ENCODE assay signal across 11 mouse cellular contexts in the genomic region with DNA sequence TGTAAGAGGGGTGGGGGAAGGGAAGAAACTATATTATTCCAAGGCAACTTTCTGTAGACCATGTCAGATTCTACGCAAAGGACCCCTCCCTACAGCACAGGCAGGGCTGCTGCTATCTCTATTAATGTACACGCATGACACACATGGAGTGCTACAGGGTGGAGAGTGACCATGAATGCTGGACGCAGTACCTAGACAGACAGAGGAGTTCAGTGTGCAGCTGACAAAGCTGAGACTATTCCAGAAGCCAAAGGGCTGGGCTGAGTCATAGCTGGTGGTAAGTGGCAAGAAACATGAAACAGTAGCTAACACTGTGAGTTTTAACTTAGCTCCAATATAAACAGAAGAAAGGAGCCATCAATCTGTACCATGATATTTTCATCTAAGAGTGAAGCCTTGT.
"Had no signal": no experiment of that assay in that cellular context is flagged by ENCODE, and none has a peak within 500 bp of the region (broad histone marks: within the 10 kb centered on the region; RNA-seq: fewer than 3 reads in every experiment).

No protein-coding gene starts in this region.

- DNase-seq: lung, adult 18-20 months; lung, postnatal 10 days; lung, postnatal 4 days; midbrain, embryonic 14.5 days; right cerebral cortex, postnatal 25 days; right cerebral cortex, postnatal 4 days; spleen, adult 18-20 months; thymus, adult 18-20 months; thymus, postnatal 14 days; thymus, postnatal 36 days had no signal

- ATAC-seq: midbrain, embryonic 16.5 days had no signal
